Mouse (Mus musculus) liver, embryonic 15.5 days (tissue): Measurements from ENCODE around the gene Gm6309. TPM values are rescaled to one million over a fixed set of nuclear protein-coding genes. Genes with fewer than 3 reads are reported as not detected.
"Not testable (repeated sequence)": the region's sequence is repeated elsewhere in the genome, so short reads cannot be mapped to it uniquely, and the experiment has no call there.

Experiments
- ATAC-seq: fragments of 200-750 bp; cut with Nextera tagmentation; 2 replicates; pipeline ENCODE4 v1.8.0; 2017; ENCODE audit warnings: moderate number of reproducible peaks, mild to moderate bottlenecking, moderate library complexity; ENCODE audit not compliant: insufficient read depth
- H3K27ac ChIP-seq: fragments of 300-500 bp; sonication (generic); replicated peaks from 2 replicates; pipeline ENCODE4 v1.5.1; 2015; ENCODE audit warnings: mild to moderate bottlenecking, inconsistent platforms
- H3K27me3 ChIP-seq: fragments of 300-500 bp; sonication (generic); 2 replicates; pipeline ENCODE4 v1.6.1; 2015; ENCODE audit warnings: mild to moderate bottlenecking, inconsistent platforms
- H3K36me3 ChIP-seq: fragments of 300-500 bp; sonication (generic); replicated peaks from 2 replicates; pipeline ENCODE4 v1.6.1; 2015; ENCODE audit warnings: moderate library complexity, mild to moderate bottlenecking, inconsistent platforms
- H3K4me1 ChIP-seq: fragments of 300-500 bp; sonication (generic); replicated peaks from 2 replicates; pipeline ENCODE4 v1.6.1; 2015; ENCODE audit warnings: inconsistent platforms
- H3K4me2 ChIP-seq: fragments of 300-500 bp; sonication (generic); 2 replicates; pipeline ENCODE4 v1.6.1; 2015; ENCODE audit warnings: moderate library complexity, mild to moderate bottlenecking, inconsistent platforms
- H3K4me3 ChIP-seq: fragments of 300-500 bp; sonication (generic); replicated peaks from 2 replicates; pipeline ENCODE4 v1.5.1; 2015; ENCODE audit warnings: mild to moderate bottlenecking, inconsistent platforms
- H3K9ac ChIP-seq: fragments of 300-500 bp; sonication (generic); 2 replicates; pipeline ENCODE4 v1.6.1; 2015; ENCODE audit warnings: moderate library complexity, mild to moderate bottlenecking, inconsistent platforms
- H3K9me3 ChIP-seq: fragments of 300-500 bp; sonication (generic); replicated peaks from 2 replicates; pipeline ENCODE4 v1.6.1; 2016; ENCODE audit warnings: inconsistent platforms
- WGBS: fragments of 180-500 bp; shearing (Covaris S2); methylation state at CpG from one replicate; pipeline ENCODE4 v1.1.7; 2015; ENCODE audit warnings: mixed read lengths; ENCODE audit not compliant: insufficient replicate concordance; 5-methylcytosine and 5-hydroxymethylcytosine counted together
- polyA plus RNA-seq: library from polyadenylated mRNA; unstranded; fragments of >200 nt; fragmentation: Nextera tagmentation; extraction: Ambion mirVana; gene quantifications from 2 replicates; pipeline ENCODE4 v1.2.1, GENCODE M21; 2015

Gm6309 gene
- not detected in 2 replicates for polyA plus RNA-seq

GRCm38 (mm10) chr5:146170621-146171020, at the start of gene Gm6309:
TSS of gene Gm6309 (minus strand) at chr5:146170721.
- not testable (repeated sequence) for H3K4me3 ChIP-seq, ATAC-seq, H3K27ac ChIP-seq, H3K9ac ChIP-seq, H3K4me1 ChIP-seq, H3K36me3 ChIP-seq, H3K27me3 ChIP-seq, H3K9me3 ChIP-seq, H3K4me2 ChIP-seq
- 43% methylated on average over 2 of the region's 2 CpGs for WGBS

GRCm38 (mm10) chr5:146205537-146205936, 35.0 kb upstream of the Gm6309 start:
- no peak overlapping the region for H3K4me3 ChIP-seq
- H3K36me3 ChIP-seq: peaks cover 70% of the 10 kb centered on the region
- 79% methylated on average over 5 of the region's 5 CpGs for WGBS
- H3K4me2 ChIP-seq: no peak overlapping the region
- no peaks in the 10 kb centered on the region for H3K9me3 ChIP-seq
- H3K27me3 ChIP-seq: no peaks in the 10 kb centered on the region
- H3K4me1 ChIP-seq: no peaks in the 10 kb centered on the region
- no peak for ATAC-seq
- no peak overlapping the region for H3K27ac ChIP-seq
- H3K9ac ChIP-seq: no peak overlapping the region

- H3K9me3 ChIP-seq: no peaks in the 10 kb centered on the region
- H3K36me3 ChIP-seq: peaks cover 59% of the 10 kb centered on the region
- H3K27me3 ChIP-seq: no peaks in the 10 kb centered on the region
- H3K4me3 ChIP-seq: no peak overlapping the region
- H3K4me2 ChIP-seq: no peak overlapping the region
- ATAC-seq: no peak
- no peak overlapping the region for H3K27ac ChIP-seq
- no peak overlapping the region for H3K9ac ChIP-seq
- H3K4me1 ChIP-seq: no peaks in the 10 kb centered on the region
- WGBS: 44% methylated on average over 2 of the region's 2 CpGs
These were observed 33.4 kb upstream of the Gm6309 start for GRCm38 (mm10) chr5:146203921-146204320.

GRCm38 (mm10) chr5:146200580-146200979, 30.1 kb upstream of the Gm6309 start:
- H3K4me1 ChIP-seq: no peaks in the 10 kb centered on the region
- ATAC-seq: no peak
- H3K4me3 ChIP-seq: no peak overlapping the region
- H3K4me2 ChIP-seq: no peak overlapping the region
- WGBS: 89% methylated on average over 6 of the region's 6 CpGs
- H3K36me3 ChIP-seq: peaks cover 25% of the 10 kb centered on the region
- H3K9ac ChIP-seq: no peak overlapping the region
- no peaks in the 10 kb centered on the region for H3K27me3 ChIP-seq
- no peaks in the 10 kb centered on the region for H3K9me3 ChIP-seq
- H3K27ac ChIP-seq: no peak overlapping the region

- Histone ChIP-seq H3K36me3 (peaks cover 16% of the 10 kb centered on the region), H3K9me3 (no peaks in the 10 kb centered on the region), H3K27ac (no peak overlapping the region), H3K4me3 (no peak overlapping the region), H3K4me1 (no peaks in the 10 kb centered on the region), H3K4me2 (no peak overlapping the region), H3K9ac (no peak overlapping the region), H3K27me3 (no peaks in the 10 kb centered on the region)
- 53% methylated on average over 2 of the region's 2 CpGs for WGBS
- ATAC-seq: no peak
These were observed 29.0 kb upstream of the Gm6309 start for GRCm38 (mm10) chr5:146199540-146199939.

GRCm38 (mm10) chr5:146199073-146199472, 28.6 kb upstream of the Gm6309 start:
- Histone ChIP-seq H3K4me3 (no peak overlapping the region), H3K27me3 (no peaks in the 10 kb centered on the region), H3K4me1 (no peaks in the 10 kb centered on the region), H3K9ac (no peak overlapping the region), H3K9me3 (no peaks in the 10 kb centered on the region), H3K36me3 (peaks cover 11% of the 10 kb centered on the region), H3K4me2 (no peak overlapping the region), H3K27ac (no peak overlapping the region)
- ATAC-seq: no peak

GRCm38 (mm10) chr5:146193360-146193759, 22.8 kb upstream of the Gm6309 start:
- Histone ChIP-seq H3K4me1 (no peaks in the 10 kb centered on the region), H3K36me3 (no peaks in the 10 kb centered on the region), H3K27ac (no peak overlapping the region), H3K9ac (no peak overlapping the region), H3K9me3 (no peaks in the 10 kb centered on the region), H3K4me2 (no peak overlapping the region), H3K27me3 (no peaks in the 10 kb centered on the region), H3K4me3 (no peak overlapping the region)
- no peak for ATAC-seq
- WGBS: 59% methylated on average over 8 of the region's 8 CpGs

- Histone ChIP-seq H3K9ac (no peak overlapping the region), H3K27me3 (no peaks in the 10 kb centered on the region), H3K36me3 (no peaks in the 10 kb centered on the region), H3K9me3 (no peaks in the 10 kb centered on the region), H3K4me3 (no peak overlapping the region), H3K27ac (no peak overlapping the region), H3K4me2 (no peak overlapping the region), H3K4me1 (no peaks in the 10 kb centered on the region)
- WGBS: 40% methylated on average over 3 of the region's 3 CpGs
- ATAC-seq: no peak
These were observed 20.2 kb upstream of the Gm6309 start for GRCm38 (mm10) chr5:146190501-146191269.

GRCm38 (mm10) chr5:146190093-146190492, 19.6 kb upstream of the Gm6309 start:
- Histone ChIP-seq H3K27me3 (no peaks in the 10 kb centered on the region), H3K4me3 (no peak overlapping the region), H3K4me2 (no peak overlapping the region), H3K36me3 (no peaks in the 10 kb centered on the region), H3K9ac (no peak overlapping the region), H3K4me1 (no peaks in the 10 kb centered on the region), H3K9me3 (no peaks in the 10 kb centered on the region), H3K27ac (no peak overlapping the region)
- no peak for ATAC-seq
- 38% methylated on average over 4 of the region's 4 CpGs for WGBS

GRCm38 (mm10) chr5:146188712-146189111, 18.2 kb upstream of the Gm6309 start:
- H3K4me2 ChIP-seq: no peak overlapping the region
- no peaks in the 10 kb centered on the region for H3K9me3 ChIP-seq
- H3K27ac ChIP-seq: no peak overlapping the region
- H3K27me3 ChIP-seq: no peaks in the 10 kb centered on the region
- WGBS: 68% methylated on average over 7 of the region's 7 CpGs
- no peak overlapping the region for H3K4me3 ChIP-seq
- no peak overlapping the region for H3K9ac ChIP-seq
- H3K4me1 ChIP-seq: no peaks in the 10 kb centered on the region
- H3K36me3 ChIP-seq: no peaks in the 10 kb centered on the region
- no peak for ATAC-seq

- H3K4me1 ChIP-seq: no peaks in the 10 kb centered on the region
- H3K27me3 ChIP-seq: no peaks in the 10 kb centered on the region
- H3K4me3 ChIP-seq: no peak overlapping the region
- no peak for ATAC-seq
- no peak overlapping the region for H3K9ac ChIP-seq
- no peaks in the 10 kb centered on the region for H3K36me3 ChIP-seq
- no peaks in the 10 kb centered on the region for H3K9me3 ChIP-seq
- 80% methylated on average over 1 of the region's 1 CpGs for WGBS
- H3K27ac ChIP-seq: no peak overlapping the region
- no peak overlapping the region for H3K4me2 ChIP-seq
These were observed 17.6 kb upstream of the Gm6309 start for GRCm38 (mm10) chr5:146188144-146188543.

GRCm38 (mm10) chr5:146187441-146187840, 16.9 kb upstream of the Gm6309 start:
- not testable (repeated sequence) for ATAC-seq, H3K4me2 ChIP-seq, H3K4me1 ChIP-seq, H3K9me3 ChIP-seq, H3K27ac ChIP-seq, H3K27me3 ChIP-seq, H3K36me3 ChIP-seq, H3K9ac ChIP-seq, H3K4me3 ChIP-seq
- 16% methylated on average over 5 of the region's 5 CpGs for WGBS
